ENCODE assay signal across 14 mouse cellular contexts in the genomic region with DNA sequence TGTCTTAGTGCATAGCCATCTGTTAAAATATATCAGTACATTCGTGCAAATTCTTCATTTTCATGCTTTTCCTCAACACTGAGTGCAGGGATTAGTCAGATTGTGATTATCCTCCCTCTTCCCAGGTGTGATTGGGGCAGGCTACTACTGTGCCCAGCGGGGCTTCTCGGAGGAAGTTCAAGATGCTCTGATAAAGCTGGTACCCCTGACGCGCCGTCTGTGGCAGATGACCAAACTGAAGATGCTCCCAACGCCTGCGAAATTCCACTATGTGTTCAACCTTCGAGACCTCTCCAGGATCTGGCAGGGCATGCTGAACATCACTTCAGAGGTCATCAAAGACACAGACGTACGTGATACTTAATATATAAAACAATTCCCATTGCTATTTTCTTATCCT.
DNase-seq lines count a peak whose midpoint lies in the region; TF ChIP-seq lines count a peak whose summit lies in the region.
"Had no signal": no experiment of that assay in that cellular context is flagged by ENCODE, and none has a peak within 500 bp of the region (broad histone marks: within the 10 kb centered on the region; RNA-seq: fewer than 3 reads in every experiment).

No protein-coding gene starts in this region.

- intact Hi-C loops in heart, adult 2 months (cut with DNase I) = no loop called here

- no peak overlapping the region for H3K9ac ChIP-seq in heart, adult 2 months (ENCODE audit: low read depth, low read length)
- H3K9ac ChIP-seq: embryonic facial prominence, embryonic 13.5 days; embryonic facial prominence, embryonic 15.5 days; forebrain, embryonic 12.5 days had no signal

- no peaks in the 10 kb centered on the region for H3K4me1 ChIP-seq in heart, adult 2 months (ENCODE audit: control insufficient read depth, insufficient read depth, low read length)
- H3K4me1 ChIP-seq: embryonic facial prominence, embryonic 13.5 days; embryonic facial prominence, embryonic 15.5 days; forebrain, embryonic 10.5 days; forebrain, embryonic 12.5 days had no signal

- H3K27me3 ChIP-seq in heart, adult 2 months (ENCODE audit: control insufficient read depth, insufficient read depth, low read length) = no peaks in the 10 kb centered on the region
- H3K27me3 ChIP-seq: embryonic facial prominence, embryonic 13.5 days; embryonic facial prominence, embryonic 15.5 days; forebrain, embryonic 12.5 days had no signal

- peak; percentile 21 to 58 for DNase-seq in cerebellum, postnatal 14 days
- DNase-seq in cerebellum, adult 8-10 months = no peak
- DNase-seq in heart, adult 11 months = peak; percentile 53
- DNase-seq in heart, adult 2 months = no peak
- DNase-seq: adrenal gland, adult 2 months; adrenal gland, postnatal 10 days; adrenal gland, postnatal 25 days; cerebellum, adult 11 months; embryo, embryonic 11 days had no signal

- TF ChIP-seq POLR2A in heart, adult 2 months (IDR thresholded peaks at IDR 0.05; ENCODE audit: insufficient read depth, low read depth, low read length) = no peak

- no peaks in the 10 kb centered on the region for H3K36me3 ChIP-seq in heart, adult 2 months (ENCODE audit: control insufficient read depth, insufficient read depth, low read length)
- H3K36me3 ChIP-seq: embryonic facial prominence, embryonic 13.5 days; embryonic facial prominence, embryonic 15.5 days; forebrain, embryonic 10.5 days; forebrain, embryonic 12.5 days had no signal

- TF ChIP-seq EP300 in heart, adult 2 months (IDR thresholded peaks at IDR 0.05; ENCODE audit: insufficient read depth, low read depth, low read length) = no peak

- 62% methylated on average over 11 of the region's 11 CpGs for WGBS in heart, adult 2 months

- no peak overlapping the region for H3K27ac ChIP-seq in heart, adult 2 months
- H3K27ac ChIP-seq: embryonic facial prominence, embryonic 13.5 days; embryonic facial prominence, embryonic 15.5 days; forebrain, embryonic 10.5 days; forebrain, embryonic 12.5 days had no signal

- no peak for TF ChIP-seq CTCF in heart, adult 2 months (IDR thresholded peaks at IDR 0.05)

- no peak overlapping the region for H3K4me3 ChIP-seq in heart, adult 2 months
- H3K4me3 ChIP-seq: embryonic facial prominence, embryonic 13.5 days; embryonic facial prominence, embryonic 15.5 days; erythroblast, embryonic 14.5 days; forebrain, embryonic 10.5 days; forebrain, embryonic 12.5 days had no signal

- no peaks in the 10 kb centered on the region for H3K79me2 ChIP-seq in heart, adult 2 months (replicated peaks; ENCODE audit: control insufficient read depth, insufficient read depth, low read length)

Comparison
In these comparisons a context has a peak if more than half of its experiments do, and no peak if none do; other contexts are left out.
1. DNase-seq: peak in cerebellum, postnatal 14 days (2 of 2) and heart, adult 11 months (single experiment); none in cerebellum, adult 8-10 months (single experiment) and heart, adult 2 months (0 of 2).